ENCODE assay signal across 10 mouse cellular contexts in genomic region chr1:60920493-60921355, GRCm38 (mm10). TPM values are rescaled to one million over a fixed set of nuclear protein-coding genes. Genes with fewer than 3 reads are reported as not detected.
DNase-seq lines count a peak whose midpoint lies in the region; ATAC-seq lines count a peak whose summit lies in the region.
"Had no signal": no experiment of that assay in that cellular context is flagged by ENCODE, and none has a peak within 500 bp of the region (broad histone marks: within the 10 kb centered on the region; RNA-seq: fewer than 3 reads in every experiment).

No protein-coding gene starts in this region.

- no peaks in the 10 kb centered on the region for H3K27me3 ChIP-seq in forebrain, embryonic 14.5 days (replicated peaks; ENCODE audit: control insufficient read depth, insufficient read depth, low read length)
- H3K27me3 ChIP-seq in forebrain, embryonic 10.5 days (ENCODE audit: poor library complexity, severe bottlenecking): no peaks in the 10 kb centered on the region
- no peaks in the 10 kb centered on the region for H3K27me3 ChIP-seq in forebrain, embryonic 16.5 days (replicated peaks; ENCODE audit: control insufficient read depth, insufficient read depth, low read length)
- no peaks in the 10 kb centered on the region for H3K27me3 ChIP-seq in stomach, embryonic 14.5 days (ENCODE audit: control insufficient read depth, insufficient read depth, low read length)

- 84% methylated on average over 24 of the region's 24 CpGs for WGBS in forebrain, embryonic 14.5 days
- WGBS in forebrain, embryonic 10.5 days: 90% methylated on average over 24 of the region's 24 CpGs
- 80% methylated on average over 24 of the region's 24 CpGs for WGBS in forebrain, embryonic 16.5 days
- WGBS in stomach, embryonic 14.5 days: 75% methylated on average over 24 of the region's 24 CpGs

- peak; percentile 18 for DNase-seq in forebrain, embryonic 14.5 days (ENCODE audit: low spot score)
- DNase-seq in forebrain, embryonic 10.5 days (ENCODE audit: extremely low spot score, low spot score): no peak
- peak; percentile 28 for DNase-seq in lung, postnatal 10 days
- no peak for DNase-seq in lung, postnatal 14 days
- DNase-seq in left cerebral cortex, adult 8-10 months (ENCODE audit: low spot score in 2 of 2): no peak
- no peak for DNase-seq in spleen, adult 18-20 months
- DNase-seq: cerebellum, postnatal 25 days; kidney, postnatal 10 days had no signal

- H3K4me2 ChIP-seq in forebrain, embryonic 14.5 days (ENCODE audit: low read length): no peak overlapping the region
- H3K4me2 ChIP-seq in forebrain, embryonic 16.5 days (ENCODE audit: low read length): no peak overlapping the region
- H3K4me2 ChIP-seq in stomach, embryonic 14.5 days (replicated peaks; ENCODE audit: low read depth, low read length): no peak overlapping the region

- no peaks in the 10 kb centered on the region for H3K36me3 ChIP-seq in forebrain, embryonic 14.5 days (ENCODE audit: control insufficient read depth, insufficient read depth, low read length)
- H3K36me3 ChIP-seq in forebrain, embryonic 10.5 days (replicated peaks): no peaks in the 10 kb centered on the region
- no peaks in the 10 kb centered on the region for H3K36me3 ChIP-seq in forebrain, embryonic 16.5 days (ENCODE audit: control insufficient read depth, insufficient read depth)
- H3K36me3 ChIP-seq in stomach, embryonic 14.5 days (ENCODE audit: control insufficient read depth, insufficient read depth, low read length): no peaks in the 10 kb centered on the region

- H3K4me3 ChIP-seq in forebrain, embryonic 14.5 days (ENCODE audit: low read depth, low read length): no peak overlapping the region
- no peak overlapping the region for H3K4me3 ChIP-seq in forebrain, embryonic 10.5 days
- H3K4me3 ChIP-seq in forebrain, embryonic 16.5 days (replicated peaks; ENCODE audit: low read length): no peak overlapping the region
- no peak overlapping the region for H3K4me3 ChIP-seq in stomach, embryonic 14.5 days (ENCODE audit: low read depth, low read length)

- H3K4me1 ChIP-seq in forebrain, embryonic 14.5 days (ENCODE audit: control insufficient read depth, insufficient read depth, low read length): no peaks in the 10 kb centered on the region
- peaks cover 9% of the 10 kb centered on the region; the same call in 1 of the 2 replicates for H3K4me1 ChIP-seq in forebrain, embryonic 10.5 days
- H3K4me1 ChIP-seq in forebrain, embryonic 16.5 days (replicated peaks; ENCODE audit: control insufficient read depth, insufficient read depth, low read length): peaks cover 9% of the 10 kb centered on the region; the same call in 1 of the 2 replicates
- peaks cover 13% of the 10 kb centered on the region; the same call in 1 of the 2 replicates for H3K4me1 ChIP-seq in stomach, embryonic 14.5 days (ENCODE audit: control insufficient read depth, insufficient read depth, low read length)

- no peak overlapping the region for H3K27ac ChIP-seq in forebrain, embryonic 14.5 days (ENCODE audit: low read depth, low read length)
- H3K27ac ChIP-seq in forebrain, embryonic 10.5 days: no peak overlapping the region
- 0 out of 2 replicates have a peak overlapping the region, but pooled peaks have one; percentile 4 for H3K27ac ChIP-seq in forebrain, embryonic 16.5 days (ENCODE audit: low read length)
- no peak overlapping the region for H3K27ac ChIP-seq in stomach, embryonic 14.5 days (ENCODE audit: low read length)

- no peak for ATAC-seq in forebrain, embryonic 14.5 days
- ATAC-seq in forebrain, embryonic 16.5 days: peak; percentile 43
- ATAC-seq in stomach, embryonic 14.5 days (ENCODE audit: insufficient number of reproducible peaks, insufficient read depth, low FRiP score, low read depth): peak; percentile 67

- no peak overlapping the region for H3K9ac ChIP-seq in forebrain, embryonic 14.5 days (ENCODE audit: low read length)
- no peak overlapping the region for H3K9ac ChIP-seq in forebrain, embryonic 16.5 days (replicated peaks; ENCODE audit: low read depth, low read length)
- no peak overlapping the region for H3K9ac ChIP-seq in stomach, embryonic 14.5 days (replicated peaks; ENCODE audit: low read depth, low read length)

- no peaks in the 10 kb centered on the region for H3K9me3 ChIP-seq in forebrain, embryonic 14.5 days (replicated peaks; ENCODE audit: control insufficient read depth, low read length)
- no peaks in the 10 kb centered on the region for H3K9me3 ChIP-seq in forebrain, embryonic 10.5 days
- H3K9me3 ChIP-seq in forebrain, embryonic 16.5 days (ENCODE audit: control insufficient read depth, low read length): no peaks in the 10 kb centered on the region
- H3K9me3 ChIP-seq in stomach, embryonic 14.5 days (ENCODE audit: control insufficient read depth, low read depth, low read length): no peaks in the 10 kb centered on the region

RNA-seq across cellular contexts. Expression of gene Ctla4, which starts 33.9 kb away (rescaled TPM):
- not detected in 2 replicates for polyA plus RNA-seq in forebrain, embryonic 14.5 days (2014; fragmentation: Nextera tagmentation; extraction: Ambion mirVana)
- not detected in 2 replicates for polyA plus RNA-seq in forebrain, embryonic 10.5 days (2016; fragmentation: Nextera tagmentation; extraction: Ambion mirVana)
- not detected in 2 replicates for polyA plus RNA-seq in forebrain, embryonic 16.5 days (2015; fragmentation: Nextera tagmentation; extraction: Ambion mirVana)
- not detected in 2 replicates for polyA plus RNA-seq in stomach, embryonic 14.5 days (2014; fragmentation: Nextera tagmentation; extraction: Ambion mirVana)
- total RNA-seq in left cerebral cortex, adult 8-10 months (2022): not detected

RNA-seq across cellular contexts. Expression of gene Icos, which starts 57.0 kb away (rescaled TPM):
- 0.10 TPM in 1 of 2 replicates, not detected in the other for polyA plus RNA-seq in forebrain, embryonic 14.5 days (2014; fragmentation: Nextera tagmentation; extraction: Ambion mirVana)
- polyA plus RNA-seq in forebrain, embryonic 10.5 days (2016; fragmentation: Nextera tagmentation; extraction: Ambion mirVana): 0.11 and 0.26 TPM in 2 replicates
- 0.09 TPM in 1 of 2 replicates, not detected in the other for polyA plus RNA-seq in forebrain, embryonic 16.5 days (2015; fragmentation: Nextera tagmentation; extraction: Ambion mirVana)
- 0.30 TPM in 1 of 2 replicates, not detected in the other for polyA plus RNA-seq in stomach, embryonic 14.5 days (2014; fragmentation: Nextera tagmentation; extraction: Ambion mirVana)
- total RNA-seq in left cerebral cortex, adult 8-10 months (2022): not detected

Comparison
In these comparisons a context has a peak if more than half of its experiments do, and no peak if none do; other contexts are left out.
1. DNase-seq: peak in forebrain, embryonic 14.5 days (single experiment) and lung, postnatal 10 days (single experiment); none in forebrain, embryonic 10.5 days (single experiment), lung, postnatal 14 days (single experiment), left cerebral cortex, adult 8-10 months (0 of 2) and spleen, adult 18-20 months (0 of 2).